Mouse (Mus musculus) inflammation-experienced regulatory T-cells, adult 6 months (primary cell): ENCODE measurements around the gene Gabrb1. TPM values are rescaled to one million over a fixed set of nuclear protein-coding genes. Genes with fewer than 3 reads are reported as not detected.

Experiments used
- ATAC-seq: one replicate; pipeline ENCODE4 v1.8.0; 2017
- polyA plus RNA-seq, 3 experiments: library from polyadenylated mRNA; unstranded; fragments of 100-300 nt; shearing (Covaris generic); gene quantifications; one replicate each; pipeline ENCODE4 v1.2.1; 2017

Gene Gabrb1
- polyA plus RNA-seq, 3 experiments from 2014 or later = 0.03 TPM; not detected in 2

GRCm38 (mm10) chr5:72164386-72164785 lies 506.5 kb downstream of the Gabrb1 start:
- ATAC-seq = no peak

DNA sequence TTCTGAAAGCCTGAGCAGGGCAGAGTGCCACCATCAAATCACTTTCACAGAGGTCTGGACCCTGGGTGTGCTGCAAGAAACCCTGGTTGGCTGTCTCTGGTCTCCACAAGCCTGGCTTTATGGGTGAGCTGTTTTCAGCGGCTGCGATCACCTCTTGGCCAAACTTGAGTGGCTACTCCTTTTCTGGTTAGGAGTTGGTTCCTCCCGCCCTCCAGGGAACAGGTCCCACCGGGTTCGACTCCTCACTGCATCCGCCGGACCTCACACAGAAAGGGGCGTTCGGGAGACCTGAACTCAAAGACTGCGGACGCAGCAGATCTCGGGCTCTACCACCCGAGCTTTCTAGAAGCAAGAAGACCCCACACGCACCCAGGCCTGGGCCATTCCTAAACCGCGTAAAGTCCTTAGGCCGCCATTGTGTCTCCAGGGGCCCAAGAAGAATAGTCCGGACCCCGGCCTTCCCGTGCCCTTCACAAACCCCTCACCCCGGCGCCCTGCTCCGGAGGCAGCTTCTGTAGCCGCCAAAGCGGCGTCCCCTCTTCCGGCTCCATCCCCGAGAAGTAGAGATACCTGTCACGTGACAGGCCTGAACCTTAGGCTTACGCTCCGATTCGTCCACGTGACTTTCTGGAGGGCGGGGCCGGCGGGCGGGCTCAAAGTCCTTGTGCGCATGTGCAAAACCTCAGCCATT lies 509.8 kb downstream of the Gabrb1 start, which contains the start of gene Commd8:
Commd8 (minus strand) TSS at position 596 of the 691 bp plus-strand sequence.
- ATAC-seq = peak; percentile 90

DNA sequence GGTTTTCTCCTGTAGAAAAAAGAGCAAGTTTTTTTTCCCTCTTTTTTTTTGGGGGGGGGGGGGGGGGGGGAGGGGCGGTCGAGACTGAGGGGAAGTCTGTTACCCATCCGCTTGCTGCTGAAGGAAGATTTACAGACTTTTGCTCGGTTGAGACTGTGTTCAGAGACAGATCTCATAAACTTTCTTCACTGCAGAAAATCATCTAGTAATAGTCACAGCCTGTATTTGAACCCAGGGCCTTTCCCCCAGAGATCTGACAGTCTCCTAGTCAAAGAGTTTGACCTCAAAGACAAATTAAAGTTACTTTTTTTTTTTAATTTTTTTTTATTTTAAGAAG lies 510.3 kb downstream of the Gabrb1 start:
- ATAC-seq = peak; percentile 14

DNA sequence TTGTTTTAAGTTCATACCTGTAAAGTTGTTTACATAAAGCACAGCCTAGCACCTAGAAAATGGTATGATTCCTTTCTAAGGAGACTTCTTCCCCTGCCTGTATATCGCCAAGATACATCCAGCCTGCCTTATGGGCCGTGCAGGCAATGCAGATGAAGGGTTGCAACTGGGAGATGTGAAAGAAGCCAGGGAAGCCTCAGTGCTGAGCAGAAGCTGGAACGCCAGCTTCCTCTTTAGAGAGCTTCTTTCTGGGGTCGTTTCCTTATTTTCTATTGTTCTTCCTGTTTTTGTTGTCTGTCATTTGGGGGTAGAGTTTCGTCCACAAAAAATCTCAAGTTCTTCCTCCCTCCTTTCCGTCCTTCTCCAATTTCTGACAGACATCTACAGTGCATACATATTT lies 512.2 kb downstream of the Gabrb1 start:
- no peak for ATAC-seq

DNA sequence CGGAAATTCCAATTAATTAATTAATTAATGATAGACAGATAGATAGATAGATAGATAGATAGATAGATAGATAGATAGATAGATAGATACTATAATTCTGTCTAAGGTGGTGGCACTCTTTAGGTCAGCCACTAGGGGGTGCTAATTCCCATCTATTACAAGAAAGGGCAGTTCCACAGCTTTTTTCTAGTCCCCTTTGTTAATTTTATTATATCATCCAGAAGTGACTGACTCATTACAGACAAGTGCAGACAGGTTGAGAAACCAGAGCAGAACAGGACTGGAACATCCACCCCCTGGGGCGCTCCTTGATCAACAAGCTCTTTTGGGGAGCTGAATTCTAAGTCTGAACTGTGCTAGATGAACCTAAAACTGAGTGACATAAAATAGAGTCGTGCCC lies 514.8 kb downstream of the Gabrb1 start:
- ATAC-seq = peak; percentile 47

GRCm38 (mm10) chr5:72173521-72173920 lies 515.6 kb downstream of the Gabrb1 start:
- ATAC-seq = no peak

DNA sequence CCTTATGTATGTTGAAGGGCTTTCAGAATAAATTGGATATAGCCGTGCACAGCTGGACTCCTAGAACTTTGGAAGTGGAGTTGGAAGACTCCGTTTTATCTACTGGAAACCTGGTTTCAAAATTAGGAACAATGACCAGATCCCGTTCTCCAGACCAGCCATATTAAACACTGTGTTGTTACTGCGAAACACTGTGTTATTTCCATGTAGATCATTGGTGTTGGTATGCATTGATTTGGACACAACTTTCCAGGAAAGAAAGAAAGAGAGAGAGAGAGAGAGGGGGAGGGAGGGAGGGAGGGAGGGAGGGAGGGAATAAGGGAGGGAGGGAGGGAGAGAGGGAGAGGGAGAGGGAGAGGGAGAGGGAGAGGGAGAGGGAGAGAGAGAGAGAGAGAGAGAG lies 517.1 kb downstream of the Gabrb1 start:
- ATAC-seq = no peak

GRCm38 (mm10) chr5:72175530-72175929 lies 517.6 kb downstream of the Gabrb1 start:
- peak; percentile 76 for ATAC-seq

- ATAC-seq = no peak
Observed at GRCm38 (mm10) chr5:72181194-72181593, 523.3 kb downstream of the Gabrb1 start.

- peak; percentile 94 for ATAC-seq
Observed at GRCm38 (mm10) chr5:72182804-72183203, 524.9 kb downstream of the Gabrb1 start.

- ATAC-seq = peak; percentile 37
Observed at GRCm38 (mm10) chr5:72183929-72184328, 526.0 kb downstream of the Gabrb1 start.

- ATAC-seq = peak; percentile 6
Observed at GRCm38 (mm10) chr5:72184437-72185100, 526.7 kb downstream of the Gabrb1 start.

DNA sequence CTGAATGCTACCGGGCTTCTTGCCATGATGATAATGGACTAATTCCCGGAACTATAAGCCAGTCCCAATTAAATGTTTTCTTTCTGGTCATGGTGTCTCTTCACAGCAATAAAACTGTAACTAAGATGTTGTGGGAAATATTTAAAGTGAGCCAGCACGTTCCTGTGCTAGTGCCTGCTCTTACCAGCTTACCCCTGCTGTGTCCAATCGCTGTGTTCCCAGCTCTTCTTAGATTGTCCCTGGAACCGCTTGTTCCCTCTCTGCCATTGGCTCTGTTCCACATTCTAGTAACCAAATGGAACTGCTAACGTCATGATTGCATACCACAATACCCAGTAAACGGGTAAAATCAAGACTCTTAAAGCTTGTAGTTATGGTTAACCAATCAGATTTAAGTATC lies 533.2 kb downstream of the Gabrb1 start:
- no peak for ATAC-seq

DNA sequence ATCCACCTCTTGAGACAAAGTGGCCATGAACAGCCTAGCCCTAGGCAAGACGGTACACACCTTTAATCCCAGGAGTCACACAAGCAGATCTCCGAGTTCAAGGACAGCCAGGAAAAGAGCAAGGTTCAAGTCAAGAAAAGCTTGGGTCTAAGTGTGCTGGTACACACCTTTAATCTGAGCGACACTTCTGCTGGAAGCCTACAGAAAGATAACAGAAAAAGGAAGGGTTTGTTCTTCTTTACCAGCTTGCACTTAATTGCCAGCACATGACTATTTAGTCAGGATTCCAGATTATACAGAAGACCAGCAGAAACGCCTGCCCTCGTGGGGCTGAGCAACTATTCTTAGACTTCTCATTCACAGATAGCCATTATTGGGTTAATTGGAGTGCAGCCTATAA lies 534.0 kb downstream of the Gabrb1 start:
- no peak for ATAC-seq

DNA sequence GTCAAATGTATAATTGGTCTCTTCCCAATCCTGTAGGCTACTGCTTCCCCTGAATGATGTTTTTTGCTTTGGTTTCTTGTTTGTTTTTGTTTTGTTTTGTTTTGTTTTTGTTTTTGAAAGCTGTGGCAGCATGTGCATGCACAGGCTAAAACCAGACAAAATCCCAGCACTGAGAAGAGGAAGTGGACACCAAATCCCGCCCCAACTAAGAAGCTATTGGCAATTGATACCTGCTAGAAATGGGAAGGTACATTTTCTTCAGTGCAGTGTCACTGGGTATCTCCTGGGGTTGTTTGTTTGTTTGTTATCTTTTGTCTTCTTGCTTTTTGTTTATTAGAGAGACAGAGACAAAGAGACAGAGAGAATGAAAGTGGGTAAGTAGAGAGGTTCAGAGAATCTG lies 537.5 kb downstream of the Gabrb1 start:
- ATAC-seq = no peak

Other genes starting within 250 kb of the Gabrb1 start
- not detected for gene Cox7b2, start 109.9 kb upstream of the Gabrb1 start, polyA plus RNA-seq
- gene Gabra4, start 195 bp downstream of the Gabrb1 start, polyA plus RNA-seq = under 1 TPM in 1 of 3 experiments, not detected in 2; 0.26 TPM